Mouse (Mus musculus): Measurements from ENCODE around the gene Atp2b4.

GRCm38 (mm10) chr1:133667721-133668120 is 133.1 kb downstream of the Atp2b4 start:
- TF ChIP-seq EP300 (IDR thresholded peaks at IDR 0.05; ENCODE audit: insufficient read depth, low read depth, low read length) (no peak), CTCF (IDR thresholded peaks at IDR 0.05) (no peak)
